Mouse (Mus musculus): ENCODE results near the gene Slc7a6os. TPM values are rescaled to one million over a fixed set of nuclear protein-coding genes. Genes with fewer than 3 reads are reported as not detected.

Gene Slc7a6os
- total and polyA plus RNA-seq, 3 experiments: 38.7 to 65.1 (median 62.5) TPM

DNA sequence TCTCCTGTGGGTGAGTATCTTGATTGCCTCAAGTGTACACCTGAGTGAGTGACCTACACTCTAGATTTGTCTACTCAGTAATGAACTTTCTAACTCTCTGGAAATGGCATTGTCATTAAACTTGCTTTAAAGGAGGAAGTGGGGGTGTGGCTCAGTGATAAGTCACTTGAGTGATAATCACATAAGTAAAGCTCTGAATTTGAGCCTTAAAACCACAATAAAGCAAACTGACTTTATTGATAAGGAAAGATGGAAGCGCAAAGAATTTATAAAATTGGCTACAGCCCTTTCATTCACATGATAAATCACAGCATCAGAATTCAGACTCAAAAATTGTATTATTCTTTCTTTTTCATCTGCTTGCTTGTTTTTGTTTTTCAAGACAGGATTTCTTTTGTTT is 53.3 kb downstream of the Slc7a6os start:
- no peak for TF ChIP-seq ZC3H11A (IDR thresholded peaks at IDR 0.05; ENCODE audit: low read depth, low read length)
- no peak for TF ChIP-seq MEF2A (IDR thresholded peaks at IDR 0.05; ENCODE audit: borderline replicate concordance, low read depth, low read length)
- TF ChIP-seq HCFC1 (IDR thresholded peaks at IDR 0.05; ENCODE audit: low read depth, low read length): no peak
- no peak for TF ChIP-seq ZKSCAN1 (IDR thresholded peaks at IDR 0.05; ENCODE audit: borderline replicate concordance, low read depth, low read length)
- no peak for TF ChIP-seq MYC (IDR thresholded peaks at IDR 0.05; ENCODE audit: low read depth, low read length)
- TF ChIP-seq E2F4 (IDR thresholded peaks at IDR 0.05; ENCODE audit: insufficient replicate concordance, low read depth, low read length): no peak
- TF ChIP-seq TBP (conservative IDR thresholded peaks at IDR 0.05; ENCODE audit: low read depth, low read length): no peak
- no peak for TF ChIP-seq CTCF (conservative IDR thresholded peaks at IDR 0.05 in 1 of 2, IDR thresholded peaks at IDR 0.05 in 1 of 2; ENCODE audit: low read depth in 2 of 2, low read length in 2 of 2)
- no peak for TF ChIP-seq POLR2AphosphoS2 (IDR thresholded peaks at IDR 0.05; ENCODE audit: low read depth, low read length)
- TF ChIP-seq POLR2A (IDR thresholded peaks at IDR 0.05; ENCODE audit: low read depth, low read length): no peak
- TF ChIP-seq JUND (conservative IDR thresholded peaks at IDR 0.05; ENCODE audit: low read depth, low read length): no peak
- TF ChIP-seq MAX (IDR thresholded peaks at IDR 0.05; ENCODE audit: low read length): no peak
- TF ChIP-seq BHLHE40 (IDR thresholded peaks at IDR 0.05; ENCODE audit: low read depth, low read length): no peak
- Histone ChIP-seq H3K4me2 (ENCODE audit: insufficient read depth, low read depth, poor library complexity, severe bottlenecking) (no peak overlapping the region), H3K27me3 (replicated peaks) (no peaks in the 10 kb centered on the region), H3K4me3 (replicated peaks in 1 of 3; ENCODE audit: low read depth in 2 of 3, low read length in 2 of 3, poor library complexity in 1 of 3) (no peak overlapping the region), H3K36me3 (replicated peaks in 1 of 2; ENCODE audit: control insufficient read depth in 1 of 2, insufficient read depth in 1 of 2, low read length in 1 of 2) (peaks cover 18 to 67% of the 10 kb centered on the region in 2 experiments), H3K9ac (ENCODE audit: insufficient read depth, low read depth) (no peak overlapping the region), H3K4me1 (ENCODE audit: control insufficient read depth in 1 of 2, insufficient read depth in 2 of 2) (peaks cover 0 to 16% of the 10 kb centered on the region in 2 experiments; a peak in 3 of 4 replicates), H3K27ac (ENCODE audit: insufficient read depth, low read depth) (no peak overlapping the region), H3K79me2 (replicated peaks; ENCODE audit: control insufficient read depth, extremely low read depth, insufficient read depth, poor library complexity, severe bottlenecking) (no peaks in the 10 kb centered on the region), H3K9me3 (replicated peaks; ENCODE audit: low read length) (no peaks in the 10 kb centered on the region)
- dilution Hi-C loops (cut with MboI; ENCODE audit: extremely low pct_ligation_motif_present, extremely low pct_unique_long_range_greater_than_20kb, low sequenced_read_pairs): no loop called here
- in situ Hi-C loops (cut with MboI; ENCODE audit: low pct_ligation_motif_present, low pct_unique_long_range_greater_than_20kb, low sequenced_read_pairs): no loop called here
- no peak for DNase-seq (ENCODE audit: extremely low read depth)

DNA sequence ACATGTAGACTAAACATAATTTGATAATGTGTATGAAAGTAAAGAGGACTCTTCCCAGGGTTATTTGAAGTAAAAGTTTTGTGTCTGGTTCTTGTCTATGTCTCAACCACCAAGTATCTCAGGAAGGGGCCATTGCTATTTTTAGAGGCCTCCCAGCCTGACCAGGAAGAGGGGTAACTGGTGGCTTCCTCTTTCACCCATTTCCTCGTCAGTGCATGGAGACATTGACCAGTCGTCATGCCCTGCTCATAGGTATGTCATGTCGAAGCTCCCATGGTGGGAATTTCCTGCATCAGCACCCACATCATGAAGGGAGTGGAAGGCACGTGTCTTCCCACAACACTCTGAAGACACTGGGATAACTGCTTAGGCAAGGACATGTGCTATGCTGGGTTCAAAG is 57.9 kb downstream of the Slc7a6os start:
- no peaks in the 10 kb centered on the region for H3K9me3 ChIP-seq (replicated peaks; ENCODE audit: low read length)
- H3K36me3 ChIP-seq (replicated peaks in 1 of 2; ENCODE audit: control insufficient read depth in 1 of 2, insufficient read depth in 1 of 2, low read length in 1 of 2): peaks cover 5 to 30% of the 10 kb centered on the region in 2 experiments
- H3K4me3 ChIP-seq (replicated peaks in 1 of 3; ENCODE audit: low read depth in 2 of 3, low read length in 2 of 3, poor library complexity in 1 of 3): no peak overlapping the region
- dilution Hi-C loops (cut with MboI; ENCODE audit: extremely low pct_ligation_motif_present, extremely low pct_unique_long_range_greater_than_20kb, low sequenced_read_pairs): no loop called here
- no peak for DNase-seq (ENCODE audit: extremely low read depth)
- H3K4me1 ChIP-seq (ENCODE audit: control insufficient read depth in 1 of 2, insufficient read depth in 2 of 2): peaks cover 12 to 36% of the 10 kb centered on the region in 2 experiments; a peak in 3 of 4 replicates
- H3K4me2 ChIP-seq (ENCODE audit: insufficient read depth, low read depth, poor library complexity, severe bottlenecking): no peak overlapping the region
- no peak overlapping the region for H3K27ac ChIP-seq (ENCODE audit: insufficient read depth, low read depth)
- H3K27me3 ChIP-seq (replicated peaks): no peaks in the 10 kb centered on the region
- no peaks in the 10 kb centered on the region for H3K79me2 ChIP-seq (replicated peaks; ENCODE audit: control insufficient read depth, extremely low read depth, insufficient read depth, poor library complexity, severe bottlenecking)
- no peak overlapping the region for H3K9ac ChIP-seq (ENCODE audit: insufficient read depth, low read depth)
- TF ChIP-seq ZKSCAN1 (IDR thresholded peaks at IDR 0.05; ENCODE audit: borderline replicate concordance, low read depth, low read length): no peak
- TF ChIP-seq ZNF384 (IDR thresholded peaks at IDR 0.05; ENCODE audit: low read depth, low read length): no peak
- no peak for TF ChIP-seq UBTF (IDR thresholded peaks at IDR 0.05; ENCODE audit: low read depth, low read length)
- no peak for TF ChIP-seq E2F4 (IDR thresholded peaks at IDR 0.05; ENCODE audit: insufficient replicate concordance, low read depth, low read length)
- no peak for TF ChIP-seq TBP (conservative IDR thresholded peaks at IDR 0.05; ENCODE audit: low read depth, low read length)
- TF ChIP-seq NRF1 (IDR thresholded peaks at IDR 0.05; ENCODE audit: low read depth, low read length): no peak
- in situ Hi-C loops (cut with MboI; ENCODE audit: low pct_ligation_motif_present, low pct_unique_long_range_greater_than_20kb, low sequenced_read_pairs): no loop called here

All from CH12.LX (cell line).